Mouse (Mus musculus): ENCODE results near the gene Usp42. TPM values are rescaled to one million over a fixed set of nuclear protein-coding genes. Genes with fewer than 3 reads are reported as not detected.

Gene Usp42
- polyA plus RNA-seq, 1 experiment from 2014 or later = 34.5 TPM

GRCm38 (mm10) chr5:143706822-143707200 is 25.3 kb downstream of the Usp42 start:
- Histone ChIP-seq H3K4me1 (no peaks in the 10 kb centered on the region), H3K36me3 (replicated peaks) (peaks cover 47% of the 10 kb centered on the region), H3K9me3 (no peaks in the 10 kb centered on the region), H3K27me3 (no peaks in the 10 kb centered on the region), H3K9ac (no peak overlapping the region), H3K4me3 (replicated peaks) (no peak overlapping the region), H3K4me2 (no peak overlapping the region), H3K27ac (no peak overlapping the region)
- WGBS = 91% methylated on average over 7 of the region's 7 CpGs
- no peak for ATAC-seq (ENCODE audit: low FRiP score)

- no peak overlapping the region for H3K9ac ChIP-seq
These were observed 25.9 kb downstream of the Usp42 start for GRCm38 (mm10) chr5:143706030-143706821.

GRCm38 (mm10) chr5:143705659-143705982 is 26.5 kb downstream of the Usp42 start:
- Histone ChIP-seq H3K9me3 (no peaks in the 10 kb centered on the region), H3K27me3 (no peaks in the 10 kb centered on the region), H3K4me3 (replicated peaks) (no peak overlapping the region), H3K9ac (no peak overlapping the region), H3K4me1 (no peaks in the 10 kb centered on the region), H3K36me3 (replicated peaks) (peaks cover 44% of the 10 kb centered on the region), H3K4me2 (no peak overlapping the region), H3K27ac (no peak overlapping the region)
- WGBS = 73% methylated on average over 1 of the region's 1 CpGs
- ATAC-seq (ENCODE audit: low FRiP score) = no peak

More at GRCm38 (mm10) chr5:143706030-143706821, 25.9 kb downstream of the Usp42 start:
- no peak overlapping the region for H3K4me2 ChIP-seq
- no peaks in the 10 kb centered on the region for H3K9me3 ChIP-seq
- peaks cover 49% of the 10 kb centered on the region for H3K36me3 ChIP-seq (replicated peaks)
- H3K27me3 ChIP-seq = no peaks in the 10 kb centered on the region
- ATAC-seq (ENCODE audit: low FRiP score) = no peak
- 83% methylated on average over 9 of the region's 9 CpGs for WGBS
- H3K4me1 ChIP-seq = no peaks in the 10 kb centered on the region
- no peak overlapping the region for H3K27ac ChIP-seq
- no peak overlapping the region for H3K4me3 ChIP-seq (replicated peaks)

- Histone ChIP-seq H3K27me3 (no peaks in the 10 kb centered on the region), H3K9me3 (no peaks in the 10 kb centered on the region), H3K4me2 (no peak overlapping the region), H3K27ac (no peak overlapping the region; the same call in 1 of the 2 replicates), H3K9ac (no peak overlapping the region), H3K4me3 (replicated peaks) (no peak overlapping the region), H3K36me3 (replicated peaks) (peaks cover 44% of the 10 kb centered on the region), H3K4me1 (no peaks in the 10 kb centered on the region)
- 73% methylated on average over 13 of the region's 13 CpGs for WGBS
- ATAC-seq (ENCODE audit: low FRiP score) = no peak
These were observed 27.0 kb downstream of the Usp42 start for GRCm38 (mm10) chr5:143704875-143705658.

GRCm38 (mm10) chr5:143701074-143701473 is 31.0 kb downstream of the Usp42 start:
- H3K9ac ChIP-seq = no peak overlapping the region
- 89% methylated on average over 10 of the region's 10 CpGs for WGBS
- H3K27me3 ChIP-seq = no peaks in the 10 kb centered on the region
- H3K4me1 ChIP-seq = no peaks in the 10 kb centered on the region
- H3K9me3 ChIP-seq = no peaks in the 10 kb centered on the region
- no peak overlapping the region for H3K4me2 ChIP-seq
- H3K36me3 ChIP-seq (replicated peaks) = peaks cover 25% of the 10 kb centered on the region; the same call in 1 of the 2 replicates
- H3K4me3 ChIP-seq (replicated peaks) = no peak overlapping the region
- ATAC-seq (ENCODE audit: low FRiP score) = no peak
- H3K27ac ChIP-seq = no peak overlapping the region

- ATAC-seq (ENCODE audit: low FRiP score) = no peak
- no peak overlapping the region for H3K4me3 ChIP-seq (replicated peaks)
- H3K4me2 ChIP-seq = no peak overlapping the region
- H3K36me3 ChIP-seq (replicated peaks) = peaks cover 25% of the 10 kb centered on the region; the same call in 1 of the 2 replicates
- no peaks in the 10 kb centered on the region for H3K4me1 ChIP-seq
- H3K27ac ChIP-seq = no peak overlapping the region
- no peaks in the 10 kb centered on the region for H3K9me3 ChIP-seq
- WGBS = 92% methylated on average over 5 of the region's 5 CpGs
- no peaks in the 10 kb centered on the region for H3K27me3 ChIP-seq
- H3K9ac ChIP-seq = no peak overlapping the region
These were observed 31.8 kb downstream of the Usp42 start for GRCm38 (mm10) chr5:143700247-143700646.

GRCm38 (mm10) chr5:143698454-143698853 is 33.6 kb downstream of the Usp42 start:
- no peaks in the 10 kb centered on the region for H3K27me3 ChIP-seq
- 96% methylated on average over 4 of the region's 4 CpGs for WGBS
- H3K4me3 ChIP-seq (replicated peaks) = no peak overlapping the region
- ATAC-seq (ENCODE audit: low FRiP score) = no peak
- H3K27ac ChIP-seq = no peak overlapping the region
- no peaks in the 10 kb centered on the region for H3K9me3 ChIP-seq
- H3K9ac ChIP-seq = no peak overlapping the region
- H3K4me1 ChIP-seq = no peaks in the 10 kb centered on the region
- no peak overlapping the region for H3K4me2 ChIP-seq
- H3K36me3 ChIP-seq (replicated peaks) = peaks cover 22% of the 10 kb centered on the region; the same call in 1 of the 2 replicates

GRCm38 (mm10) chr5:143696323-143696722 is 35.8 kb downstream of the Usp42 start:
- no peak overlapping the region for H3K4me3 ChIP-seq (replicated peaks)
- H3K27me3 ChIP-seq = no peaks in the 10 kb centered on the region
- no peak overlapping the region for H3K27ac ChIP-seq
- H3K36me3 ChIP-seq (replicated peaks) = peaks cover 5% of the 10 kb centered on the region; the same call in 1 of the 2 replicates
- no peak overlapping the region for H3K4me2 ChIP-seq
- no peaks in the 10 kb centered on the region for H3K9me3 ChIP-seq
- H3K9ac ChIP-seq = no peak overlapping the region
- no peaks in the 10 kb centered on the region for H3K4me1 ChIP-seq
- 66% methylated on average over 3 of the region's 3 CpGs for WGBS
- ATAC-seq (ENCODE audit: low FRiP score) = no peak

- H3K4me1 ChIP-seq = no peaks in the 10 kb centered on the region
- no peak overlapping the region for H3K9ac ChIP-seq
- 0 out of 2 replicates have a peak, but pooled peaks cover 2% of the 10 kb centered on the region for H3K9me3 ChIP-seq
- no peak overlapping the region for H3K27ac ChIP-seq
- no peak for ATAC-seq (ENCODE audit: low FRiP score)
- no peaks in the 10 kb centered on the region for H3K27me3 ChIP-seq
- no peak overlapping the region for H3K4me2 ChIP-seq
- no peak overlapping the region for H3K4me3 ChIP-seq (replicated peaks)
- 94% methylated on average over 5 of the region's 5 CpGs for WGBS
- H3K36me3 ChIP-seq (replicated peaks) = no peaks in the 10 kb centered on the region; the same call in 1 of the 2 replicates
These were observed 41.2 kb downstream of the Usp42 start for GRCm38 (mm10) chr5:143690926-143691325.

- Histone ChIP-seq H3K9ac (no peak overlapping the region), H3K36me3 (replicated peaks) (no peaks in the 10 kb centered on the region; the same call in 1 of the 2 replicates), H3K27ac (no peak overlapping the region), H3K4me1 (no peaks in the 10 kb centered on the region), H3K9me3 (0 out of 2 replicates have a peak, but pooled peaks cover 2% of the 10 kb centered on the region), H3K27me3 (no peaks in the 10 kb centered on the region), H3K4me2 (no peak overlapping the region), H3K4me3 (replicated peaks) (no peak overlapping the region)
- ATAC-seq (ENCODE audit: low FRiP score) = no peak
- 88% methylated on average over 9 of the region's 9 CpGs for WGBS
These were observed 41.7 kb downstream of the Usp42 start for GRCm38 (mm10) chr5:143690392-143690791.

- H3K4me1 ChIP-seq = no peaks in the 10 kb centered on the region
- no peak overlapping the region for H3K9ac ChIP-seq
- H3K36me3 ChIP-seq (replicated peaks) = no peaks in the 10 kb centered on the region; the same call in 1 of the 2 replicates
- no peaks in the 10 kb centered on the region for H3K27me3 ChIP-seq
- 92% methylated on average over 3 of the region's 3 CpGs for WGBS
- 0 out of 2 replicates have a peak, but pooled peaks cover 2% of the 10 kb centered on the region for H3K9me3 ChIP-seq
- no peak overlapping the region for H3K4me3 ChIP-seq (replicated peaks)
- ATAC-seq (ENCODE audit: low FRiP score) = no peak
- no peak overlapping the region for H3K27ac ChIP-seq
- no peak overlapping the region for H3K4me2 ChIP-seq
These were observed 44.5 kb downstream of the Usp42 start for GRCm38 (mm10) chr5:143687589-143687988.

- ATAC-seq (ENCODE audit: low FRiP score) = no peak
These were observed 45.6 kb downstream of the Usp42 start for GRCm38 (mm10) chr5:143686456-143686855.

More at GRCm38 (mm10) chr5:143686456-143686855, 45.6 kb downstream of the Usp42 start:
- 99% methylated on average over 3 of the region's 3 CpGs for WGBS
- H3K27me3 ChIP-seq = no peaks in the 10 kb centered on the region
- H3K27ac ChIP-seq = no peak overlapping the region
- H3K4me1 ChIP-seq = no peaks in the 10 kb centered on the region
- H3K4me3 ChIP-seq (replicated peaks) = no peak overlapping the region
- no peak overlapping the region for H3K9ac ChIP-seq
- H3K4me2 ChIP-seq = no peak overlapping the region
- H3K36me3 ChIP-seq (replicated peaks) = no peaks in the 10 kb centered on the region; the same call in 1 of the 2 replicates
- 0 out of 2 replicates have a peak, but pooled peaks cover 2% of the 10 kb centered on the region for H3K9me3 ChIP-seq
